11 mouse cellular contexts compared by ENCODE assay signal in the genomic region with DNA sequence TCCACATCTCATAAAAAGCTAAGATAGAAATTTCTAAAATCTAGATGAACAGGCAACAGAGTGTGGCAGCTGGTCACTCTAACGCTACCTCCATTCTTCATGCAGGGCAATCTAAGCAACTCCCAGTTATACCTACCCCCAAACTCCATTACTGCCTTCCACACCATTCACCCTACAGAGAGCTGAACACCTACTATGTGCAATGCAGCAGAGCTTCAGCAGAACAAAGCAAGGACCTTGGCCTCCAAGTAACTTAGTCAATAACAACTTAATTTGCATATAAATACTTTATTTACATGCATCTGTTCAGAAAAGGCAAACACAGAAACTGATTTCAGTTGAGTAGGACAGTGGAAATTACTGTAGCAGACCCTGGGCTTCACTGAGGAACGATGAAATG. TPM values are rescaled to one million over a fixed set of nuclear protein-coding genes. Genes with fewer than 3 reads are reported as not detected.
"Had no signal": no experiment of that assay in that cellular context is flagged by ENCODE, and none has a peak within 500 bp of the region (broad histone marks: within the 10 kb centered on the region; RNA-seq: fewer than 3 reads in every experiment).

No protein-coding gene starts in this region.

- H3K27me3 ChIP-seq: lung, embryonic 15.5 days; midbrain, embryonic 13.5 days; midbrain, embryonic 15.5 days; neural tube, embryonic 12.5 days; stomach, embryonic 15.5 days had no signal

- H3K27ac ChIP-seq: lung, embryonic 15.5 days; macrophage; midbrain, embryonic 13.5 days; midbrain, embryonic 15.5 days; neural tube, embryonic 12.5 days; stomach, embryonic 15.5 days; stomach, postnatal 0 days had no signal

- ATAC-seq: midbrain, embryonic 13.5 days; midbrain, embryonic 15.5 days had no signal

- H3K4me1 ChIP-seq: midbrain, embryonic 15.5 days; stomach, embryonic 15.5 days had no signal

- H3K36me3 ChIP-seq: lung, embryonic 15.5 days; midbrain, embryonic 13.5 days; midbrain, embryonic 15.5 days; neural tube, embryonic 12.5 days; stomach, embryonic 15.5 days had no signal

- H3K4me2 ChIP-seq: lung, embryonic 15.5 days; midbrain, embryonic 11.5 days; midbrain, embryonic 13.5 days; midbrain, embryonic 15.5 days; neural tube, embryonic 12.5 days; stomach, embryonic 15.5 days had no signal

- H3K9me3 ChIP-seq: lung, embryonic 15.5 days; megakaryocyte, embryonic 14.5 days; midbrain, embryonic 13.5 days; midbrain, embryonic 15.5 days; neural tube, embryonic 12.5 days; stomach, embryonic 15.5 days had no signal

- H3K9ac ChIP-seq: lung, embryonic 15.5 days; midbrain, embryonic 13.5 days; midbrain, embryonic 15.5 days; neural tube, embryonic 12.5 days; stomach, embryonic 15.5 days had no signal

- H3K4me3 ChIP-seq: lung, embryonic 15.5 days; megakaryocyte, embryonic 14.5 days; midbrain, embryonic 13.5 days; midbrain, embryonic 15.5 days; neural tube, embryonic 12.5 days; stomach, embryonic 15.5 days had no signal

RNA-seq across cellular contexts. Expression of a gene that starts 44.7 kb away (rescaled TPM):
- total RNA-seq: monocyte, adult 5-6 weeks; neutrophil, adult 5-6 weeks had no signal
